Mouse (Mus musculus): Measurements from ENCODE around the gene Dnajc4.
A peak's percentile ranks its signal among the peaks of the same experiment; 100 is the strongest.

Dnajc4 gene

DNA sequence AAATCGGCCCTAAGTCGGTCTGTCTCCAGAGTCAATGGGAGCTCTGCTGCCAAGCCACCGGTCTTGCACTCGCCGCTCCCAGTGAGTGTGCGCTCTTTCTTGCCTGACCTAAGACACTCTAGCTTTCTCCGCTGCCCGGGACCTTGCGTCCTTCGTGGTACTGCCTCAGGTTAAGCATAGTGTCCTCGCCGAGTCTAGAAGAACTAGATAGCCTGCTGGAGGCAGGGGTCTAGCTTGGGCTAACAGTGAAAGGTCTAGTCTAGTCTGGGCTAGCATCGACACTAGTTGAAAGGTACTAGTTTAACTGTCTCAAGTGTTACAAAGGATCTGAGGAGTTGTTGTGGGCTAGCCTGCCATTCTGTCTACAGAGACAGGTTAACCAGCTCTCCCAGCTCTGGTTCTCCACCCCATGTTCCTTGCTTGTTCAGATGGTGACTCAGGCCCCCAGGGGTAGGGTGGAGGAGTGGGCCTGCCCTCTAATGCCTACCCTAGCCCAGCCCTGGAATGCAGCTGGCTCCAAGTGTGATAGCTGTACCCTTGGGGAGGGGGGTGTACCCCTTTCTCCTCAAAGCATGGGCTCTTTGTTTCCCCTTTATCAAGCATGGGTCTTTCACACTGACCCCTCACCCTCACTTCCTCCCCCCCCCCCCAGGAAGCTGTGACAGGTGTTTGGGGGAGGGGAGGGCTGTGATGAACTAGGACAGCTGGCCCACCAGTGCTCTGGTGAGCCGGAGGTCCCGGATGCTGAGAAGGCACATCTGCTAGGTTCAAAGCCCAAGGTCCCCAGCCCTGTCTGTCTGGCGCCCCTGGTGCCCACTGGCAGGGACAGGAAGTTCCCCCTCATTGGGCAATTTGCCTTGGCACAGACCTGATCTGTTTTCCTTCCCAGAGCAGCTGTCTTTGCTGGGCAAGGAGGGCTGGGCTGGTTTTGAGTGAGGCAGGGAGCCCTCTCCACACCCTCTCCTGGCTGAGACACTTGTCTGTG lies 16.5 kb downstream of the Dnajc4 start, which contains the start of gene Plcb3:
Plcb3 (minus strand) TSS at position 934 of the 985 bp plus-strand sequence.
- DNase-seq (ENCODE audit: low read depth, low spot score), result peak; percentile 83

DNA sequence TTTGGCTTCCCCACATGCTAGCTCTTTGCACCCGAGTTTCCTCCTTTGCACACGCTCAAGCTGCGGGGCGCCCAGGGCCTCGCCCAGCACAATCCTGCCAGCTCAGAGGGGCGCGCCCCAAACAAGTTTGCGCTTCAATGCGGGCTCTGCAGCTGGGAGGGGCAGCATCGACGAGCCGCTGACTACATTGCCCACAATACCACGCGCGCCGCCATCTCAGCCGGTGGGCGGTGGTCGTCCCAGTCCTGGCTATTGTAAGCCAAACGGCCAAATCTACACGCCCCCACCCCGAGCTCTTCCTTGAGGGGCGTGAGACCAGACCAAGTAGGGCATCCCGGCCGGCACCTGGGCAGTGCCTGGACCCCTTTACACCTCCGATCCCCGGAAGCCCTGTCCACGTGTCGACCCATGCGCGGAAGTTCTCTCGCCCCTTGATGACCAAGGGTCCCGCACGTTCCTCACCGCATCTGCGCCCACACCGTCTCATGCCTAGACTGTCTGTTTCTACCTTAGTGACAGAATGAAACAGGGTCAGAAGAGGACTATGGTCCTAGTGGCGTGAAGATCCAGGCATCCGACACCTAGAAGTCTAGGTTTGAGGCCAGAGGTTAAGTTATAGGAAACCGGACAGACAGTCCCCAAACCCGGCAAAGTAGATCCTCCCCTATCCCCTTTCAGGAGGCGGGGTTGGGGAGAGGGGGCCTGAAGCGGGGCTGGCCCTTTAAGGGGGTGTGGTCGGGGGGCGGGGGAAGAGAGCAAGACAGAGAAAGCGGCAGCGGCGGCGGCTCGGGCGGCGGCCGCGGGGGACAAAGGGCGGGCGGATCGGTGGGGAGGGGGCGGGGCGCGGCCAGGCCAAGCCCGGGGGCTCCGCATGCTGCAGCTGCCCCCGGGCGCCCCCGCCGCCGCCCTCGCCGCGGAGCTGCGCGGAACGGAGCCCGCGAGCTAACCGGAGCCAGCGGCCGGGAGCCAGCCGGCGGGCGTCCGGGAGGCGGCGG lies 17.9 kb downstream of the Dnajc4 start, which contains the start of gene Ppp1r14b:
Ppp1r14b (plus strand) TSS at position 758 of the 995 bp plus-strand sequence.
- peak; percentile 89 for DNase-seq (ENCODE audit: low read depth, low spot score)

DNA sequence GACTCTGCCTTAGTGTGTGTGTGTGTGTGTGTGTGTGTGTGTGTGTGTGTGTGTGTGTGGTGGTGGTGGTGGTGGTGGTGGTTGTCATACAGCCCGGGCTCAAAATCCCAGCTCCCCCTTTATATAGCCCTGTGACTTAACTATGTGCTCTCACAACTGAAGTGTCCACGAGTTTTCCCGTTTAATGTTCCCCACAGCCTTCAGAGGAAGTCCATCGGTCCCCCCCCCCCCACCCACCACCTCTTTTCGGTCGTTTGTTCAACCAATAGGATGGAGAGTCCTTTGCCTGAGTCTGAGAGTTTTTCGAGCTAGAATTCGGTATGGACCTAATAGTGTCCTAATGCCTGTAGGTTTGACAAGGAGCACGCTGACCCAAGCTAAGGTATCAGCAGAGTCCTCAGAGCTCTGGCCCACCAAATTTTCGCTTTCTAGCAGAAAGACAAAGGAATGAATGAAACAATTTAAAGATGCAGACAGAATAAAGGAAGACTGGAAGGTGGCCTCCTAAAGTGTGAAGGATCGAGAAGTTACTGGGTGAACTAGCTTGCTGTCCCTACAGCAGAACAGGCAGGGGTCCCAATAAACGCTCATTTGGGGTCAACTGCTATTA lies 18.7 kb downstream of the Dnajc4 start:
- DNase-seq (ENCODE audit: low read depth, low spot score), result no peak

DNA sequence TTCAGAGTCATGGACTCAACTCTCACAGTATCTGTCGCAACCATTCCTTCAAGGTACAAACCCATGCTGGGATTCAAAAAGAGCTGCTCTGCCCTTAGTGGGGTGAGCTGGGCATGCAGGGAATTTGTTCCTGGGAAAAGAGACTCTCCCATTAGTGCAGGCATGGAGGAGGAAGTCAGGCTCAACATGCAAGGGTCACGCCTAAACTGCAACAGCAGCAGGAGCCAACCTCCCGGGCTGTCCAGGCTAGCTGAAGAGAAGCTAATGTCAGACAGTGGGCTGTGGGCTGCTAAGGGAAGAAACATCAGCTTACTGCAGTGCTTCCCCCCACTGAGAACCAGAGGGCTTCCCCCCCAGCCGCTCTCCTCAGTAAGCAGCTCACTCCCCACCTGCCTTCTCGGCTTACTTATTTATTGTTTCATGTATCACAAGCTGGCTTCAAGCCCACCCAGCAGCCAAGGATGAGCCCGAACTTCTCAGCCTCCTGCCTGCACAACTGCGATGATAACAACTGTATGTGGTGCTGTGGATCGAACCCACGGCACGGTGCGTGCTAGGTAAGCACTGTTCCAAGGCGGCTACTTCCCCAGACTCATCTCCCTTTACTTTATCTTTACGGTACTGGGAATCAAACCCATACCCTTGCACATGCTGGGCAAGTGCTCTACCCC lies 20.0 kb downstream of the Dnajc4 start:
- DNase-seq (ENCODE audit: low read depth, low spot score), result no peak

DNA sequence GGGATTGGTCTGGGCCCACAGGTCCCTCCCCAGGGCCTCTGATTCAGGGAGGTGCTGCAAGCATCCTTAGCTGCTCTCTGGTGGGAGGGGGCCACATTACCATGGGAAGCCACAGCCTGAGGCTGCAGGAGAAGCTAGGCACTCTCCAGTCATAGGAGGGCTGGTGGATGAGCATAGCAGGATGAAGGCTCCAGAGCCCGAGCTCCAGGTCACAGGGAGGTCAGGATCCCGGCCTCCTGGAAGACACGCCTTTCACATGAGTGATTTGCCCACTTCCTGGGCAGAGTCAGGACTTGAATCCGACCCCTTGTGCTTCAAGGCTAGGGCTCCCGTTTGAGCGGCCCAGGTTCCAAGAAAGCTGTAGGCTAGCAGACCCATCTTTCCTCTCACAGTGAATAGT lies 20.7 kb downstream of the Dnajc4 start:
- DNase-seq (ENCODE audit: low read depth, low spot score), result no peak

DNA sequence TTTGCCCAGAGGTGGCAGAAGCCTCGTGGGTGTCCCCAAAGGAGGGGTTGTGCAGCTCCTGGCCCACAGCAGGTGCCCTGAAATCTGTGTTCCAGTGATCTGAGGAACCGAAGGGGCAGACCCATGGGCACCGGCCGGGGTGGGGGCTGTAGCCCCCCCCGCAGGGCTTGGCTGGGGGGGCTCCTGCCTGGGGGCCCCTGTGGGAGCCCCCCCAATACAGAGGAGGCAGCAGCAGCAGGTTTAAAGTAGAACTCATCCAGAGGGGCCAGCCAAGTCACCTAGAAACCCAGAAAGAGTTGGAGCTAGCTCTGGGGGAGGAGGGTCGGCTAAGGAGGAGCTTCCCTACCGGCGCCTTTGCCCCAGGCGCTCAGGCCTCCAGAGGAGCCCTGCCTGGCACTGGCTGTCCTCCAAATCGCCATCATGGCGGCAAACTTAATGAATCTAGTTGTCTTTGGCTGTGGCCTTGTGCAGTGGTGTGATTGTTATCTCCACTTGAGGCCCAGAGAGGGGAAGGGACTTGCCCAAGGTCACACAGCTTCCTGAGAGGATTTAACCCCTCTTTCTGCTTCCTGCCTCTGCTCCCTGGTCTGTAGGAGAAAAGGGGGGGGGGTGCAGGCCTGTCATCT lies 21.8 kb downstream of the Dnajc4 start:
- DNase-seq (ENCODE audit: low read depth, low spot score), result no peak

DNA sequence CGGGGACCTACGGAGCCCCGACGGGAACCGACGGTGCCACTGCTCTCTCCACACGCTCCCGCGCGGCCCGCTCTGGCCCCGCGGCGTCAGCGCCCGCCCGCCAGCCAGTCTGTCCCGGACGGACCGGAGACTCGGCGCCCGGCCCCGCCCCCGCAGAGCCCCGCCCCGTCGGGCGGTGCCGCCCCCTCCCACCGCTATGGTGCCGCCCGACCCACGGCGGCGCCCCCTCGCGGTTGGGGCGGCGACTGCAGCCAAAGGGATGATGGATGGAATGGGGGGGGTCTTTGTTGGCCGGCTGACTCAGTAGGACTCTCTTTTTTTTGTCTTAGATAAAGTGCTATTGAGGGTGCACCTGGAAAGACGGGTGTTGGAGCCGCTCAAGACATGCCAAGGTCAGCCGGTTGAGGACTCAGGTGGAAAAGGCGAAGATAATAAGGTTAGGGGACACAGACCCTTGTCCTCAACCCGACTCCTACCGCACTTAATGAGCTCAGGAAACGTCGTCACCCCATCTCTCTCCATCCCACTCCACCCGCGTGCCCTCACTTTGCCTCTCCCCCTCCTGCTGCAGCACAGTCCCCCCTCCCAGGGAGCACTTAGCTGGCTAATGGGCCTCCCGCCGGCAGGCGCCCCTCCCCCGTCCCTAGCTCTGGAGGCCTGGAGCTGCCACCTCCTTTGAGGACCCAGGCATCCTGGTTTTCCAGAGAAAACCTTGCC lies 22.5 kb downstream of the Dnajc4 start:
- peak; percentile 68 for DNase-seq (ENCODE audit: low read depth, low spot score)

DNA sequence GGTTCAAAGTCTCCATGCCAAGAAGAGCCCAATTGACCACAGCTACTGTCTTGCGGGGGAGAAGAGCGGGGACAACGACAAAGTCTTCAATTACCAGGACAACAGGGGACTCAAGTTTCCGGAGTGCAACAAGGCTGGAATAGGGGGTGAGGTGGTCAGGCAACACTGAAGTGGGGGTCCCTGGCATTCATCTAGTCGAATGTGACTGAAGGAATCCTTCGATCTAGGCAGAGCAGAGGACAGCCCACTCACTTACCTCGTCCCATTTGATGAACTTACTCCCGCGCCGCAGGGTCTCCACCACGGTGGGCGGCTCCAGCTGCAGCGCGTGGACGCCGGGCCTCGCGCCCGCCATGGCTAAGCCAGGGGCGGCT lies 23.1 kb downstream of the Dnajc4 start:
- no peak for DNase-seq (ENCODE audit: low read depth, low spot score)

DNA sequence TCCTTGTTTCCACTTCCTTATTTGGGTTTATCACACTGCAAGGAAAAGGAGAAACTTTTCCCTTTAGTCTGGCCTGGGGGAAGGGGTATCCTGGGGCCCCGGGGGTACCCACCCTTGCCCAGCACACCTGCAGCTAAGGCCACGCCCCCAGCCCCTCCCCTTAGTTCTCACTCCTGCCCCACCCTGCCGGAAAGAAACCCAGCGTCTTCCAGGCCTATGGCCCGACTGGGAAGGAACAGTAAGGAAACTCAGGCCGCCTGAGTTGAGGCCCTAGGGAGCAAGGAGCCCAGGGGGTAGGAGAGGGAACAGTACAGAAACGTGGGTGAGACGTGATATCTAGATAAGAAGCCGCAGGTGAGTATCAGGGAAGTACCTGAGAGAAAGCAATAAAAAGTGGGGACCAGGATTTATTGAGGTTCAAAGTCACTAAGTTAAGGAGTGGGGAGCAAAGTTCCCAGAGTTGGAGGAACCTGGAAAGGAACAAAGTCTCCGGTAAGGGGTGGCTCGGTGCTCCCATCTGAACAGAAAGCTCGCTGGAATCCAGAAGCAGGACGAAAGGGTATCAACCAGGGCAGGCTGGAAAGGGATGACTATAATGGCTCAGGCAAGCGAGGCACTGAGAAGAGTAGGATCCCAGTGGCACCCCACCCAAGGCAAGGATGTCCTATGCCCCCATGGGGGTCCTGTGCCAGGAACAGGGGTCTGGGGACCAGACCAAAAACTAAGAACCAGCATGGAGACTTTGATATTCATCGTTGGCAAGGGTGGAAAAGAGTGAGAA lies 23.7 kb downstream of the Dnajc4 start:
- no peak for DNase-seq (ENCODE audit: low read depth, low spot score)

DNA sequence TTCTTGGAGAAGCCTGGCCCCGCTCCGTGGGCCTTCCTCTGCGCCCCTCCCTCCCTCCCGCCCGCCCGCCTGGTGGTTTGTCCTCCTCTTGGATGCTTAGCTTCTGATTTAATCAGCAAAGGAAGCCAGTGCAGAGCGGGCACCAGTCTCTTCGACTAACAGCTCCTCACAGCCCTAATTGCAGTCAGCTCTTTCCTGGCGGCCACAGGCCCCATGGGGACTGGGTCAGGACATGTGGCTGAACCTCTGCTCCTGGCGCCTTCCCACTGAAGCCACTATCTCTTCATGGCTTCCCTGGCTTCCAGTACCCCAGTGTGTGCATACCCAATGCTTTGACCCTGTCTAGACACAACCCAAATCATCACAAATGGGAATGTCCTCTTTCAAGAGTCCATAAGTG lies 35.9 kb downstream of the Dnajc4 start:
- DNase-seq (ENCODE audit: low read depth, low spot score), result no peak

DNA sequence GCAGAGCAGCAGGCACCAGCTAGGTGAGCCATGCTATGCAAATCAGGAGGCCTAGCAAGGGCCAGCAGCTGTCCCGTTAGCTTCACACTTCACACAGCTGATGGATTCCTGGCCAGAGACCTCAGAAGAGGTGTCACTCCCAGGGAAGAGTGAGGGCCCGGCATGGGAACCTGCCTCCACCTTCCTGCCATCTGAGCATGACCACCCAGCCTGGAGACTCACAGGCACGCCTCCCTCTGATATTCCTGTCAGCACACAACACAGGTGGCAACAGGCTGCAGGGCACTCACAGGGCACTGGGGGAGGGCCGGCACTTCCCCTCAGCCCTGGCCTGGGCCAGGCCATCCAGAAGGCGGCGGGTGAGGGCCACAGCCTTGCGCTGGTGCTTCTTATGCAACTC lies 36.9 kb downstream of the Dnajc4 start:
- DNase-seq (ENCODE audit: low read depth, low spot score), result no peak

DNA sequence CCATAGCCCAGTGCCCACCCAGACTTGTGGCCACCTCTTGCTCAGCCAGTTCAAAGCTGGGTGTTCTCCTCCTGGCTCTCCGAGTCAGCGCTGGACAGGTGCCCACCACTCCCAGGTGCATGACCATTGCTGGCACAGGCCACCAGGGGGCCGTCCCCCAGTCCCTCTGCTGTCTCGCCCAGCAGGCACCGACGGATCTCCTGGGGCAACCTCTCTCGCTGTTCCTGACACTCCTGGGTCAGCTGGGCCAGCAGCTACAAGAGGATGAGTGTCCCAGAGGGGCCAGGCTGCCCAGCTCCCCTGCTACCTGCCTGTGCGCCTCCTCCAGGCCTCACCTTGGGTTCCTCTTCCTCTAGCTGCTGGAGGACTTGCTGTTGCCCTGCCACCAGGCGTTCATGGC lies 38.3 kb downstream of the Dnajc4 start:
- DNase-seq (ENCODE audit: low read depth, low spot score), result no peak

DNA sequence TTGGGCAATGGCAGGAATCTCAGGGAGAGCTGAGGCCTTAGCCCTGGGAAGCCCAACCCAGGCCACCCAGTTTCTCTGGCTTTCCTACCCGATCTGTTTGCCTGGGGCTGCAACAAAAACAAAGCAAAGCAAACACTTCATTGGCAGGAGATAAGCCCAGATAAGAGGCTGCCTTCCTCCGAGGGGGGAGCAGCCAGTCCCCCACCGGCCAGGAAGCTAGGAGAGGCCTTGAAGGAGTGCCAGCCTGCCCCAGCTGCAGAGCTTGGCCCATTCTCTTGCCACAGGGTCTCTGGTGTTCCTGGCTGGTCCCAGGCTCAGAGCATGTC lies 39.7 kb downstream of the Dnajc4 start:
- DNase-seq (ENCODE audit: low read depth, low spot score), result no peak

DNA sequence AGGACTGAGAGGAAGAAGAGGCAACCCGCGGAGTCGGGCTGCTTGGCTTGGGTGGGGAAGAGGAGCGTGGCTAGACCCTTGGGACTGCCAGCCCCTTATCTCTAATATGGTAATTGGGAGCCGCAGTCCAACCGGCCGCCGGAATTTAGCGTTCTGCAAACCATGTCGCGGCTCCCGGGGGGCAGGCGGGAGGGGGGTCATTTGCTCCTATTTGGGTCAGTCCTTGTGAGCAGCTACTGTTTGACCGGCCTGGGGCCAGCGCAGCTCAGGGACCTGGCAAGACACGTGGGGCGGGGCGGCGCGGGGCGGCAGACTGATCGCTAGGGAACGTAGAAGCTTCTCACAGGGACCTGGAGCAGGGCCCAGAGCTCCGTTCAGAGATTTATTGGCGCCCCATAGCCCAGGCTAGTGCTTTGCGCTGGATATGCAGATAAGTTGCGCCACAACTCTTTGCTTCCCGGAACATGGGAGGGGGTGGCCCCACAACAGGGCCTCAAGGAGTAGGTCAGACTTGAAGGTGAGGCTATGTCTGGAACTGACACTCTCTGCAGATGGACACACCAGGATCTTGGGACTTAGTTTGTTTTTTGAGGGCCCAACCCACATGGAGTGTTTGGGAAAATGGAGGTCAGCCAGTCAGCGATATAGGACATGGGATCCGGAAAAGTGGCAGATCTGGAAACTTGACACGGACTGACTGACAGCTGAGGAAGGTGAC lies 40.2 kb downstream of the Dnajc4 start:
- peak; percentile 33 for DNase-seq (ENCODE audit: low read depth, low spot score)

DNA sequence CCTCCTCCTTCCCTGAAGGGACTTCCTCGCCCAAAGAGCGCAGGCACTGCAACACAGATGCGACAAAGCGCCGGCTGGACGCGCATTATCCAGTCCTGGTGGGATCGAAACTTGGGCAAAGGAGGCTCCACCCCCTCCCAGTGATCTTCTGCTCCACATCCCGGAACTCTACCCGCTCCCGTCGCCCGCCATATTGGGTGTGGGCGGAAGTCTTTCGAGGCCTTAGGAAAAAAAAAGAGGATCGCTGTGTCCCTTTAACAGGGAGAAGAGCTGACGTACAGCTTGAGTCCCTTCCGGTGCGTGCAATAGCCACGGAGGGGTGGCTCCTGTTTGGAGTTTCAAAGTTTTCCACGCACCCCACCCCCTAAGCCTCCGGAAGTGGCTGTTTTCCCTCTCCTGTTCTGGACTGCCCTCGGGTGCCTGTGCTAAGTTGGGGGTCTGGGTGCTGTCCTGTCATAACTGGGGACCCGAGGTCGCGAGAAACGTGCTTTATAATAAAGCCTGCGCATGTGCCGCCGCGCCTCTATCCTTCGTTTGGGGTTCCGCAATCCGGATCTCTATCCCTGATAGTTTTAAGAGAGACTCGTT lies 40.9 kb downstream of the Dnajc4 start:
- peak; percentile 92 for DNase-seq (ENCODE audit: low read depth, low spot score)

DNA sequence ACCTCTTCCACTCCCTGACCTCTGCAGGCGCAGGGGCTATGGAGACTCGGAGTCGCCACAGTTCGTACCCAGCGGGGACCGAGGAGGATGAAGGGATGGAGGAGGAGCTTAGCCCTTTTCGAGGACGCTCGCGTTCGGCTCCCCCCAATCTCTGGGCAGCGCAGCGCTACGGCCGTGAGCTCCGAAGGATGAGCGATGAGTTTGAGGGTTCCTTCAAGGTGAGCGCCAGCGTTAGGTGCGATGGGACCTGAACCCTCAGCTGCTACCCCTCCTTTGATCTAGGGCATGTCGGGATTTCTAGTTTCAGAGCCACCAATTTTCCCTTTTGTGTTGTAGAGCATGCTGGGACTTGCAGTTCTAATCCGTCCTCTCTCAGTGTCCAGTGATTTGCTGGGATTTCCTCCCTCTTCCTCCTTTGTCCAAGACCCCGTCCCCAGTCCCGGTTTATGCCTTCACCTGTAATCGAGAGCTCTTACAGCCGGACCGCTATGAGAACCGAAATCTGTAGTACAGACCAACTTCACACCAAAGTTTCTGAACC lies 41.7 kb downstream of the Dnajc4 start:
- DNase-seq (ENCODE audit: low read depth, low spot score), result peak; percentile 73

DNA sequence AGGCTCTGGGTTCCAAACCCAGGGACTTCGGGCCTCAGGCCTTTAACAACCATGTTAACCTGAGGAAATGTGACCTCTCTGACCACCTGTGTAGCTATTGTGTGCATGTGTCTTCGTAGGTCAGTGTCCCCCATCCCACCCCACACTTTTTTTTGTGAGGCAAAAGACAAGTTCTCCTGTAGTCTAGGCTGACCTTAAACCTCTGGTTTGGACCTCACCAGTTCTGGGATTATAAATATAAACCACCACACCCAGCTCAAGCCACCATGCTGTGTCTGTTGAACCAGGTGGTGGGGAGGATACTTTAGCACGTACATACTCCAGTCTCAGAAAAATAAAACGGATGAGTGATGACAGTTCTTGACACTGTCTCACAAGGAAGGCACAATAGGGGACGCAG lies 42.4 kb downstream of the Dnajc4 start:
- DNase-seq (ENCODE audit: low read depth, low spot score), result no peak

DNA sequence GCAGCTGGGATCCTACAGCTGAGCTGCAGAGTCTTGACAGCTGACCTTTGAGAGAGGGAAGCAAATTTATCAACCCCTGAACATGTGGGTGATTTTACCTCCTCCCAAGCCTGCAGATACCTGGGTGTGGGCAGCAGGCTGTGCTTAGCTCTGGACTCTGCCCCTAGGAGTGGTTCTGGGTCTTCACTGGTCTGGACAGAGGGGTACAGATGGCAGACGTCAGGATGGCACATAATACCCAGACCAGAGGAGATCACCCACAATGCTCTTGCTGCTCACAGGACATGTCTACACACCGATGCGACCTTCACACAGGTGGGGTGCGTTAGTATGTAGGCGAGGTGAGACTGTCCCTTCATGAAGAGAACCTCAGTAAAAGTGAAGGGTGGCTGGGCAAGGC lies 42.8 kb downstream of the Dnajc4 start:
- no peak for DNase-seq (ENCODE audit: low read depth, low spot score)

All from mesoderm, embryonic 11.5 days (tissue).